Mouse (Mus musculus): ENCODE data around the gene Tpbpa.

DNA sequence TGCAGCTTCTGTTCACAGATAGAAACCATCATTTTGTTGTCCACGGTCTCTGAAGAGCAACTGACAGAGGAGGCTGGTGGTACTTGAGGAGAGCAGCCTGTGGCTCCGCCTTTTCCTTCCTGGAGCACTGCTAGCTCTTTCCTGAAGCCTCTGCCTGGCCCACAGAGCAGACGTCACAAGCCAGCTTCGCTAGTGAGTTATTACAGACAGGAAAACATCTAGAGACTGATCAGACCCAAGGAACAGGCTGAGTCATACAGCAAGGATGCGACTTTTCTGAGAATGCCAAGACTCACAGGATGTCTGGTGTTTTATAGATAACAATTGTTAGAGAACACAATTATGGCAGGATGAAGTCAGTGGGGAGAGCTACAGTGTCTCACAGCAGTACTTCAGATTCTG, 5.3 kb downstream of the Tpbpa start, which contains the start of the genes Gm49391 and Ctla2a:
- no peak for TF ChIP-seq POLR2A (IDR thresholded peaks at IDR 0.05; ENCODE audit: borderline replicate concordance, extremely low read depth, insufficient read depth, insufficient read length, poor library complexity, severe bottlenecking)
- TF ChIP-seq CTCF (IDR thresholded peaks at IDR 0.05; ENCODE audit: borderline replicate concordance, extremely low read depth, insufficient read depth, insufficient read length), result no peak
